Mouse (Mus musculus): ENCODE data around the gene Kpnb1. TPM values are rescaled to one million over a fixed set of nuclear protein-coding genes. Genes with fewer than 3 reads are reported as not detected.

Gene Kpnb1
- polyA plus RNA-seq (2014; fragmentation: Nextera tagmentation; extraction: Ambion mirVana), result 78.9 and 84.4 TPM in 2 replicates

- under 1% methylated on average over 97 of the region's 101 CpGs for WGBS
- H3K36me3 ChIP-seq (ENCODE audit: control insufficient read depth, insufficient read depth, low read length), result peaks cover 13% of the 10 kb centered on the region; the same call in 1 of the 2 replicates
- DNase-seq (ENCODE audit: low spot score) (peak; percentile 97), ATAC-seq (replicated peaks; ENCODE audit: low FRiP score) (peak; percentile 92)
- no peaks in the 10 kb centered on the region for H3K9me3 ChIP-seq (ENCODE audit: control insufficient read depth, low read length)
- peak within 1 kb of the TSS; percentile 93 for H3K4me3 ChIP-seq (ENCODE audit: low read depth, low read length)
- peak within 1 kb of the TSS; percentile 100 for H3K27ac ChIP-seq (ENCODE audit: low read depth, low read length)
- H3K4me1 ChIP-seq (replicated peaks; ENCODE audit: control insufficient read depth, insufficient read depth, low read length), result peaks cover 23% of the 10 kb centered on the region
- H3K4me2 ChIP-seq, result peak within 1 kb of the TSS; percentile 97
- H3K9ac ChIP-seq (ENCODE audit: low read depth, low read length), result peak within 1 kb of the TSS; percentile 97
- H3K27me3 ChIP-seq (replicated peaks; ENCODE audit: control insufficient read depth, insufficient read depth, low read length), result no peaks in the 10 kb centered on the region
These were observed at the start of gene Kpnb1 for GRCm38 (mm10) chr11:97187764-97188642. Gene Kpnb1 (minus strand): TSS chr11:97187881.

DNA sequence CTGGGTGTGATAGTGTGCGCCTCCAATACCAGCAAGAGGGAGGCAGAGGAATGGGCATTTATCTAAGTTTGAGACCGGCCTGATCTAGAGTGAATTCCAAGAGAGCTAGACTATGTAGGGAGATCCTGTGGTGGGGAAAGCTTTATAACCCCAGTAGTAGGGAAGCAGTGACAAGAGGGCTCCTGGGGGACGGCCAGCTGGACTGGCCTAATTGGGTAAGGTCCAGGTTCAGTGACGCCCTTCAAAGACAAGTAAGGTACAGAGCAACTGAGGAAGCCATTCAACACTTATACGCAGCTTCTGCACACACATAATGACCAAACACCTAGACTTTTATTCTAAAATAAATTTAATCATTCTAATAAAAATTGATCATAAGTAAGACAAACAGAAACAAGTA is 44.8 kb upstream of the Kpnb1 start:
- WGBS, result 93% methylated on average over 5 of the region's 5 CpGs
- Histone ChIP-seq H3K4me1 (replicated peaks; ENCODE audit: control insufficient read depth, insufficient read depth, low read length) (no peaks in the 10 kb centered on the region), H3K9ac (ENCODE audit: low read depth, low read length) (no peak overlapping the region), H3K4me3 (ENCODE audit: low read depth, low read length) (no peak overlapping the region), H3K27me3 (replicated peaks; ENCODE audit: control insufficient read depth, insufficient read depth, low read length) (no peaks in the 10 kb centered on the region), H3K27ac (ENCODE audit: low read depth, low read length) (no peak overlapping the region), H3K4me2 (no peak overlapping the region), H3K9me3 (ENCODE audit: control insufficient read depth, low read length) (no peaks in the 10 kb centered on the region), H3K36me3 (ENCODE audit: control insufficient read depth, insufficient read depth, low read length) (peaks cover 14% of the 10 kb centered on the region)
- ATAC-seq (replicated peaks; ENCODE audit: low FRiP score), result no peak
- no peak for DNase-seq (ENCODE audit: low spot score)

DNA sequence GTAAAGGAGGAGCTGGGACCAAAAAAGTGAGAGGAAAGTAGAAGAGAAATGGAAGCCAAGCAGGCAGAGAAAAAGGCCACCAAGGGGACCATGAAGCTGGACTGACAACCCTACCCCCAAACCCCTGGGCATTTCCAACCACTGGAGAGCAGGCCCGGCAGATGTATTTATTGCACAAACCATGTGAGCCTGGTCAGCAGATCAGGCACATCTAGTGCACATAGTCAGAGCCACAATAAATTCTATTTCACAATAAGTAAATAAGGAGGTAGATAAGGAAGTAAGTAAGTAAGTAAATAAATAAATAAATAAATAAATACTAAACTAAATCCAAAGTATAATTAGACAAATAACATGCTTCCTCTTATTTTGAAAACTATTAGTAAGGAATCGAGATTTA is 41.7 kb upstream of the Kpnb1 start:
- ATAC-seq (replicated peaks; ENCODE audit: low FRiP score) (no peak), DNase-seq (ENCODE audit: low spot score) (no peak)
- WGBS, result 87% methylated on average over 2 of the region's 2 CpGs
- Histone ChIP-seq H3K4me3 (ENCODE audit: low read depth, low read length) (no peak overlapping the region), H3K36me3 (ENCODE audit: control insufficient read depth, insufficient read depth, low read length) (peaks cover 17% of the 10 kb centered on the region), H3K27ac (ENCODE audit: low read depth, low read length) (no peak overlapping the region), H3K4me1 (replicated peaks; ENCODE audit: control insufficient read depth, insufficient read depth, low read length) (no peaks in the 10 kb centered on the region), H3K9me3 (ENCODE audit: control insufficient read depth, low read length) (no peaks in the 10 kb centered on the region), H3K27me3 (replicated peaks; ENCODE audit: control insufficient read depth, insufficient read depth, low read length) (no peaks in the 10 kb centered on the region), H3K4me2 (no peak overlapping the region), H3K9ac (ENCODE audit: low read depth, low read length) (no peak overlapping the region)

GRCm38 (mm10) chr11:97228985-97229384 is 41.3 kb upstream of the Kpnb1 start:
- H3K36me3 ChIP-seq (ENCODE audit: control insufficient read depth, insufficient read depth, low read length), result peaks cover 17% of the 10 kb centered on the region
- no peak overlapping the region for H3K4me2 ChIP-seq
- WGBS, result 92% methylated on average over 7 of the region's 7 CpGs
- H3K9me3 ChIP-seq (ENCODE audit: control insufficient read depth, low read length), result no peaks in the 10 kb centered on the region
- no peaks in the 10 kb centered on the region for H3K4me1 ChIP-seq (replicated peaks; ENCODE audit: control insufficient read depth, insufficient read depth, low read length)
- ATAC-seq (replicated peaks; ENCODE audit: low FRiP score), result no peak
- H3K4me3 ChIP-seq (ENCODE audit: low read depth, low read length), result no peak overlapping the region
- no peak overlapping the region for H3K9ac ChIP-seq (ENCODE audit: low read depth, low read length)
- no peak for DNase-seq (ENCODE audit: low spot score)
- H3K27me3 ChIP-seq (replicated peaks; ENCODE audit: control insufficient read depth, insufficient read depth, low read length), result no peaks in the 10 kb centered on the region
- H3K27ac ChIP-seq (ENCODE audit: low read depth, low read length), result no peak overlapping the region

DNA sequence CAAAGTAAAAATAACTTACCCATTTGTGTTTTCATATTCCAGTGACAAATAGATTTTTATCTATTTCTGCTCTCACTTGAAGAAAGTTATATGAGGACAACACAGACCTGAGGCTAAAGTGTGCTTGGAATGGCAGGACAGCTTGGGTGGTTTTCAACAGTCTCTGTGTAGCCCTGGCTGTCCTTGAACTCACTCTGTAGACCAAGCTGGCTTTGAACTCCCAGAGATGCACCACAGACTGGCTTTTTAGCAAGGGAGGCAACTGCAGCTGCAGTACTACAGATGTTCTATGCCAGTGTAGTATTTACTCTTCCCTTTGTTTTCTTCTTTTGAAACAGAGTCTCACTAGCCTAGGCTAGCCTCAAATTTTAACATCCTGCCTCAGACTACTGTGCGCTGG is 38.5 kb upstream of the Kpnb1 start:
- Histone ChIP-seq H3K27ac (ENCODE audit: low read depth, low read length) (no peak overlapping the region), H3K27me3 (replicated peaks; ENCODE audit: control insufficient read depth, insufficient read depth, low read length) (no peaks in the 10 kb centered on the region), H3K4me2 (no peak overlapping the region), H3K4me3 (ENCODE audit: low read depth, low read length) (no peak overlapping the region), H3K9me3 (ENCODE audit: control insufficient read depth, low read length) (no peaks in the 10 kb centered on the region), H3K9ac (ENCODE audit: low read depth, low read length) (no peak overlapping the region), H3K4me1 (replicated peaks; ENCODE audit: control insufficient read depth, insufficient read depth, low read length) (no peaks in the 10 kb centered on the region), H3K36me3 (ENCODE audit: control insufficient read depth, insufficient read depth, low read length) (peaks cover 14% of the 10 kb centered on the region; the same call in 1 of the 2 replicates)
- 100% methylated on average over 1 of the region's 1 CpGs for WGBS
- ATAC-seq (replicated peaks; ENCODE audit: low FRiP score), result no peak
- no peak for DNase-seq (ENCODE audit: low spot score)

DNA sequence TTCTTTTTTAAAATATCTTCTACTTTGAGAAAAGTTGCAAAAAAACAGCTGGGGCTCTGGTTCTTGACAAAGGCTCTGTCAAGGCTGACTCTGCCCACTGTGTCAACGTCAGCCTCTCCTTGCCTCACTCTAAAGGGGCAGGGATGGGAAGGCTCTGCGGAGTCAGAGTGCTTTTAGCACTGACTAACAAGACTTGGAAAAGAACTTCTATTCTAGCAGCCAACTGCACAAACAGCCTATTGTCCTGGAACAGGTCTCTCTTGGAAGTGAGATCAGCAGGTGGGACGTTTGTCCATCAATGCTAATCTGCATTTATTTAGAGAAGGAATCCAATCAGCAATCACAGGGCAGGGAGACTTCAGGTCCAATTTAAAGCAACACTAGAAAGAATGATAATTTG is 35.8 kb upstream of the Kpnb1 start:
- DNase-seq (ENCODE audit: low spot score), result no peak
- H3K4me2 ChIP-seq, result no peak overlapping the region
- H3K36me3 ChIP-seq (ENCODE audit: control insufficient read depth, insufficient read depth, low read length), result peaks cover 17% of the 10 kb centered on the region; the same call in 1 of the 2 replicates
- no peaks in the 10 kb centered on the region for H3K27me3 ChIP-seq (replicated peaks; ENCODE audit: control insufficient read depth, insufficient read depth, low read length)
- WGBS, result 75% methylated on average over 3 of the region's 3 CpGs
- H3K9ac ChIP-seq (ENCODE audit: low read depth, low read length), result no peak overlapping the region
- no peak for ATAC-seq (replicated peaks; ENCODE audit: low FRiP score)
- no peak overlapping the region for H3K27ac ChIP-seq (ENCODE audit: low read depth, low read length)
- H3K9me3 ChIP-seq (ENCODE audit: control insufficient read depth, low read length), result no peaks in the 10 kb centered on the region
- no peaks in the 10 kb centered on the region for H3K4me1 ChIP-seq (replicated peaks; ENCODE audit: control insufficient read depth, insufficient read depth, low read length)
- H3K4me3 ChIP-seq (ENCODE audit: low read depth, low read length), result no peak overlapping the region

DNA sequence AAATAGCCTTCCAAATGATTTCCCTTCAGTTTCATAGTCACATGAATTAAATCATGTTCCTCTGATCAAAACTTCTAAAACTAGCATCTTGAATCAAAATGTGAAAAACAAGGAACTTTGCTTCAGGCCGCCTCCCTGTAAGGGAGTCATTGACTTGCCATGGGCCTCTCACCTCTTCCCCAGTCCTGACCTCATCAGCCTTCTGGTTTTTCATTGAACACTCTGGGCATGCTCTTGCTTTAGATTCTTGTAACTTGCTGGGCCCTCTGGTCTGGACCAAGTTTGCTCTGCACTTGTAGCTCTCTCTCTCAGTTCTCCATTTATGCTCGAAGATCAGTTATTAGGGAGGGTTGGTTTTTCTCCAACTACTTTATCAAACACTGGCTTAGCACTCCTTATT is 33.9 kb upstream of the Kpnb1 start:
- Histone ChIP-seq H3K4me3 (ENCODE audit: low read depth, low read length) (no peak overlapping the region), H3K9ac (ENCODE audit: low read depth, low read length) (no peak overlapping the region), H3K9me3 (ENCODE audit: control insufficient read depth, low read length) (no peaks in the 10 kb centered on the region), H3K27ac (ENCODE audit: low read depth, low read length) (no peak overlapping the region), H3K27me3 (replicated peaks; ENCODE audit: control insufficient read depth, insufficient read depth, low read length) (no peaks in the 10 kb centered on the region), H3K4me1 (replicated peaks; ENCODE audit: control insufficient read depth, insufficient read depth, low read length) (no peaks in the 10 kb centered on the region), H3K4me2 (no peak overlapping the region), H3K36me3 (ENCODE audit: control insufficient read depth, insufficient read depth, low read length) (peaks cover 32% of the 10 kb centered on the region)
- no peak for ATAC-seq (replicated peaks; ENCODE audit: low FRiP score)
- WGBS, result 87% methylated on average over 2 of the region's 2 CpGs
- no peak for DNase-seq (ENCODE audit: low spot score)

- Histone ChIP-seq H3K4me2 (no peak overlapping the region), H3K4me1 (replicated peaks; ENCODE audit: control insufficient read depth, insufficient read depth, low read length) (no peaks in the 10 kb centered on the region), H3K9ac (ENCODE audit: low read depth, low read length) (no peak overlapping the region), H3K27ac (ENCODE audit: low read depth, low read length) (no peak overlapping the region), H3K36me3 (ENCODE audit: control insufficient read depth, insufficient read depth, low read length) (peaks cover 33% of the 10 kb centered on the region), H3K27me3 (replicated peaks; ENCODE audit: control insufficient read depth, insufficient read depth, low read length) (no peaks in the 10 kb centered on the region), H3K9me3 (ENCODE audit: control insufficient read depth, low read length) (no peaks in the 10 kb centered on the region), H3K4me3 (ENCODE audit: low read depth, low read length) (no peak overlapping the region)
- ATAC-seq (replicated peaks; ENCODE audit: low FRiP score), result no peak
- 85% methylated on average over 3 of the region's 3 CpGs for WGBS
- no peak for DNase-seq (ENCODE audit: low spot score)
These were observed 32.5 kb upstream of the Kpnb1 start for GRCm38 (mm10) chr11:97220211-97220610.

GRCm38 (mm10) chr11:97214411-97214810 is 26.7 kb upstream of the Kpnb1 start:
- no peak overlapping the region for H3K4me2 ChIP-seq
- WGBS, result 97% methylated on average over 5 of the region's 5 CpGs

More at GRCm38 (mm10) chr11:97214411-97214810, 26.7 kb upstream of the Kpnb1 start:
- Histone ChIP-seq H3K4me1 (replicated peaks; ENCODE audit: control insufficient read depth, insufficient read depth, low read length) (peaks cover 3% of the 10 kb centered on the region; the same call in 1 of the 2 replicates), H3K4me3 (ENCODE audit: low read depth, low read length) (no peak overlapping the region), H3K27me3 (replicated peaks; ENCODE audit: control insufficient read depth, insufficient read depth, low read length) (no peaks in the 10 kb centered on the region), H3K9me3 (ENCODE audit: control insufficient read depth, low read length) (no peaks in the 10 kb centered on the region), H3K36me3 (ENCODE audit: control insufficient read depth, insufficient read depth, low read length) (peaks cover 45% of the 10 kb centered on the region), H3K9ac (ENCODE audit: low read depth, low read length) (no peak overlapping the region), H3K27ac (ENCODE audit: low read depth, low read length) (no peak overlapping the region)
- ATAC-seq (replicated peaks; ENCODE audit: low FRiP score) (no peak), DNase-seq (ENCODE audit: low spot score) (no peak)
